Mouse (Mus musculus): ENCODE results near the gene Tspan18.

The Tspan18 gene

DNA sequence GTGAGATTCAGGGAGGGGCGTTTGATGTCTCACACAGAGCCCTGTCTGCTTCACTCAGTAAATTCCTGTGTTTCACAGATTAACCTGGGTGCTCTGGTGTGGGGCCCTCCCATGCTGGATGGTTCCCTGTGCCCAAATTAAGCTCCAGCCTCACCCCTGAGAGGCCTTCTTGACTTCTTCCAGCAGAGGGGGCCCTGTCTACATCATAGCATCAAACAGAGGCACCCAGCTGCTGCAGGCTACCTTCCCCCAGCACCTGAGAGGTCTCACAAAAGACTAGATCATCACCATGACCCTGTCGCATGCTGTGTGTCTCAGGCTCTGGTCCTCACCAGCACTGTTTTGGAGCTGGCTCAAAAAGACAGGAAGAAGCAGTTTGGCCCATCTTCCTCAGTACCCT, 121.9 kb downstream of the Tspan18 start:
- no peak for DNase-seq

DNA sequence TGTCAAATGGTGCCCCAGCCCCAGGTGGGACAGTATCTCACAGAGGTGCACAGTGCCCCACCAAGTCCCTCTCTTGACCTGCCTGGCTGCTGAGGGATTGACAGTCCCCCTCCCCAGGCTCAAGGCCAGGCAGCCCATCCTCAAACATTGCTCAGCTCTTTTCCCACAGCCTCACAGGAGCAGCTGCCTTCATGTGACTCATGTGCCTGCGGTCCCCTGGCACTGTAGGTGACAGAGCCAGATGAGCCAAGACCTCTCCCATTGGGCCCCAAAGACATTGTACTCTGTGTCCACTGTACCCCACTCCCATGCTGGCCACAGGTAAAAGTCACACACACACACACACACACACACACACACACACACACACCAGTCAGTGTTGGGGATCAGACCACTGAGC, 128.2 kb downstream of the Tspan18 start:
- no peak for DNase-seq

DNA sequence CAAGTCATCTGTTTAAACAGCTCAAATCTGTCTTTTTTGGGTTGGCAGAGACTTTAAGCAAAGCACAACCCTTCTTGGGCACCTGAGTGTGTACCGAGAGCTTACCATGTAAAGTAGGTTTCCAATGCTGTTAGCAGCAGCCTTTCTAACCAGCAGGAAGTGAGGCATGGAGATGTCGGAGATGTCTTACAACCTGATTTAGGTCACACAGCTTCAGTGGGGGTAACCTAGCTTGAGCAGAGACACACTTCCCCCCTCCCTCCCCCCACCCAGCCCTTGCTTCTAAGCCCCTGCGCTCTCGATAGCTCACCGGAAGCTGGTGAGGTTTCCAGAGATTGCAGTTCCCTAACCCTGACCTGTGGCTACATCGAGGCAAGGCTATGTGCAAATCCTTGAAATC, 129.7 kb downstream of the Tspan18 start:
- DNase-seq, result no peak

DNA sequence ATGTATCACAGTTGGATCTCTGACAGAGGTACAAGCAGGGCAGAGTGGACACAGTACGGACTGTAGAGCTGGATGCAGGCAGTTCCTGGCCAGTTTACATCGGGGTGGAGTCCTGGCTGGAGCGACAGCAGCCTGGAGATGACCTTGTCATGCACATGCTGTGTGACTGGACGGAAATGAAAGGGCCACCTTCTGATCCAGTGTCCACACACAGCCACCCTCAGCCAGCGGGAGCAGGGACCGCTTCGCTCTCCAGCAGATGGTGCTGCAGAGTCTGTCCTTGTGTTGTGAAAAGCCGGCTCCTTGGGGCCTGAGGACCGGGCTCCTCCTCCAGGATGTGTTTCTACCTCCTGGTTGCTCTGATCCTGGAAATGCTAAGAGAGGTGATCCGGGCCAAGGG, 130.6 kb downstream of the Tspan18 start:
- peak; percentile 46 for DNase-seq

DNA sequence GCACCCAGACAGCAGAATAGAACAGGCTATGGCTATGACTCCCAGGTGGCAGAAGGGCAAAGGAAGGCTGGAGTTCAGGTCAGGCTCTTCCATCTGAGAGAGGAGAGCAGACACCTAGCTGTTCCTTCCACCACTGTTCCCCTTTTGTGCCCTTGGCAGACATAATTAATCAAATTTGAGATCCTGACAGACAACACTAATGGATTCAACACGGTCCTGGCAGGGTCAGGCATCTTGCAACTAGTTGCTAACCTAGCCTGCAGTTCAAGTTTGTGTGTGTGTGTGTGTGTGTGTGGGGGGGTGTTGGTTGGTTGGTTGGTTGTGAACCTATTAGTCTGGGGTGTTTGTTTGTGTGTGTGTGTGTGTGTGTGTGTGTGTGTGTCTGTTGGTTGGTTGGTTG, 131.5 kb downstream of the Tspan18 start:
- DNase-seq, result no peak

DNA sequence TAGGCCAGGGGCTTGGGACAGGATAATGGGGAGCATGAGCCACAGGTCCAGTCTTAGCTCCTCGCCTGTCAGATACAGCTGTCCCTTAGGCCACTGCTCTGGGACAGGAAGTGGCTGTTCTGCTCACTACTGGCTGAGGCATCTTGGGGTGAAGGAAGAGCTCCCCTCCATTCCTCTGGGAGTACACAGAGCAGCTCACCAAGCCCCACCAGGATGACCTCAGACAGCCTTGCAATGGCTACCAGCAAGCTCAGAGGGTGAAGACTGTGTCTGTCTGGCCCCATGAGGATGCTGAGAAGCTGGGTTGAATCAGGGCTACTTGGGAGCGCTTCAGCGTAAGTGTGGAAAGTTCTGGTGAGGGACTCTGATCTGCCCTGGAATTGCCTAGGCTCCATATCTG, 132.3 kb downstream of the Tspan18 start:
- no peak for DNase-seq

DNA sequence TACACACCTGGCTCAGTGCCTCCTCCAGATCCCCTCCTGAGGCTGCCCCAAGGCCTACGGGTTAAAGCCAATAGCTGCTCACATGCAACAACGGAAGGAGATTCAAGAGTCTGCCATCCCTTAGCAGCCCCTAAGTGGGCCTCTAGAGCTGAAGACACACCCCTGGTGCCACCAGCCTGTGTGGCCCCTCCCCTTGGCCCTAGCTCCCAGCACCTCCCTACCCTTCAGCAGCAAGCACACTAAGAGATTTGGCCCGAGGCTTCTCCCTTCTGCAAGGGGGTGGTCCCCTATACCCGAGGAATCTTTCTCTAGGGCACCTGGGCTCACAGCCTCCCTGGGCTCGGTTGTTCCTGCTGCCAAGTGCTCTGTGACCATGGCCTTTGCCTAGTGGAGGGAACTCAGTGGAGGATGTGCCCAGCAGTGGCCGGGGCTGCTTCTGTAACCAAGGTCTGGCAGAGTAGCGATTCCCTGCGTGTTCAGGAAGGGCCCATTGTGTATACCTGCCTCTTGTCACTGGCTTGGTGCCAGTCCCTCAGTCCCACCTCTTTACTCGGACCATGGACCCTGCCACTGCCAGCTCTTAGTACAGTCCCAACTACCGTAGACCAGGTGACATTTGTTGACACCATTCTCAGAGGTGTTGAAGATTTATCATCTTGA, 133.5 kb downstream of the Tspan18 start:
- DNase-seq, result no peak

DNA sequence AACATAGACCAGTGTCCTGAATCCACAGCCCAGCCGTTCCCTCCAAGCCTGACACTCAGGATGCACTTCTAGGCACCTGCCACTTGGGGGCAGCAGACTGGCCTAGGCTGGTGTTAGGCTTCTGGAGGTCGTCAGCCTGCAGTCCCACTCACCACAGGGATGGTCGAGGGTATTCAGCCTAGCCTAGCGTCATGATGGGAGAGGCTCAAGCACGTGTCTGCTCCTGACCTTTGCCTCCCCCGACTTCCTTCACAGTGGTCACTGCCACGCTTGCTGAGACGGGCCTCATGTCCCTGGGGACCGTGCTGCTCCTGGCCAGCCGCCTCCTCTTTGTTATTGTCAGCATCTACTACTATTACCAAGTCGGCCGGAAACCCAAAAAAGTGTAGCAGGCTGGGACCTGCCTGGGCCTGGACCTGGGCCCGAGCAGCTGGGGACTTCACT, 134.8 kb downstream of the Tspan18 start:
- DNase-seq, result peak; percentile 84

DNA sequence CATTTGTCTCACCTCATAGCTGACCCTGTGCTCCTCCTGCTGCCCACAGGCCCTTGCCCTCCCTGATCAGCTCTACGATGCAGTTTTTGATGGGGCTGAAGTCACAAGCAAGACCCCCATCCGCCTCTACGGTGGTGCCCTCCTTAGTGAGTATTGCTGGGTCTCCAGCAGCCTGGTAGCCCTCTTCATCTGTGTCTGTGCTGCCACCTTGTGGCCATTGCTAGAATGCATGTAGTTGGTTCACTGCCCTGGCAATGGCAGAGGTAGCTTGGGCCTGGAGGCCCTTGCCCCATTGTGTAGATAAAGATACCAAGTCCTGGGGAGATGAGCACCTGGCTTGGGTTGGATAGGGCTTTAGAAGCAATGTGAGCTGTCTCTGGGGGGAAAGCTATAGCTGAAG, 135.5 kb downstream of the Tspan18 start:
- peak; percentile 76 for DNase-seq

DNA sequence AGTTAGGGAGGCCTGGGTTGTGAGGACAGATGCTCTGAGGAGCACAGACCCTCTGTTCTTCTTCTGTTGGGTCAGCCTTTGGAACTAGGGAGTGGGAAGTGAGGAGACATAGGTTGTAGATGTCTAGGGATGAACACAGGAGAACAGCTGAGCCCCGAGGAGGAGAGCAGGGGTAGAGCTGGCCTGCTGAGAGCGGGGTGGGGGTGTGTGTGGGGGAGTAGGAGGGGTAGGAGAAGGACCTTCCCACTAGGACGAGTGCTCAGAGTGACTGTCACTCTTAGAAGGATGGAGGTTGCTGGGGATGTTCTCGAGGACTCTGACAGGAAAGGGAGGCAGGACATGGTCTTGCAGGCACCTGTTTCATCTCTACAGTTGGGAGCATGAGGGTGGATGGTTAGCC, 140.5 kb downstream of the Tspan18 start:
- DNase-seq, result no peak

DNA sequence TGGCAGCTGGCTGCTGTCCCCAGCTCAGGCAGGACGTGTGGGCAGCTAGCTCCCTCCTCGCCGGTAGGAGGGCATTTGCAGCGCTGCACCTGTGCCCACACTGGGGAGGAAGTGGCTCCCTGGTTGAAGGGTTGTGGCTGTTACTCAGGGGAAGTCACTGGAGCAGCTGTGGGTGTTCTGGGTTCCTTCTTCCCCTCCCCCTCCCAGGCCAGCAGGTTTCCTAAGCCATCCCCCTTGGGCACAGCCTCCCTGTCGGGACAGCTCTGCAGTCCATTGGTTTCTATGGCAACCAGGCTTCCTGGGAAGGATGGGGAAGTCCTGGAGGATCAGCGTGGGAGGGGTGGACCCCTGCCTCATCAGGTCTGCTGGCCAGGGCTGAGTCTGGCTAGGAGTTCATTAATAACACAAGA, 141.6 kb downstream of the Tspan18 start:
- DNase-seq, result no peak

DNA sequence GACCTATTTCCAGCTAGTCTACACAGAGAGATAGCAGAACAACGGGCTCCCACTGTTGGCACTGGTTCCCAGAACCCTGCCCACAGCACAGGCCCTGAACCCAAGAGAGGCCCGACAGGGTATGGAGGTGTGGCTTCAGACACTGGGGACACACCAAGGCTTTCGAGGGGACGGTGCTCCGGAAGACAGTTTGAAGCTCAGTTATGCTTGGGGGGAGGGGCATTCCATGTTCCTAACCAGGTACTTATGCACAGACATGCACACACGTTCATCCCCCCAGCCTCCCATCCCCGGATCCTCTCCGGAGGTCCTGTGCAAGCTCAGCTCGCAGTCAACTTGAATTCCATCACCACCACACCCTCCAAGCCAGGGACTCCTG, 142.1 kb downstream of the Tspan18 start:
- DNase-seq, result no peak

DNA sequence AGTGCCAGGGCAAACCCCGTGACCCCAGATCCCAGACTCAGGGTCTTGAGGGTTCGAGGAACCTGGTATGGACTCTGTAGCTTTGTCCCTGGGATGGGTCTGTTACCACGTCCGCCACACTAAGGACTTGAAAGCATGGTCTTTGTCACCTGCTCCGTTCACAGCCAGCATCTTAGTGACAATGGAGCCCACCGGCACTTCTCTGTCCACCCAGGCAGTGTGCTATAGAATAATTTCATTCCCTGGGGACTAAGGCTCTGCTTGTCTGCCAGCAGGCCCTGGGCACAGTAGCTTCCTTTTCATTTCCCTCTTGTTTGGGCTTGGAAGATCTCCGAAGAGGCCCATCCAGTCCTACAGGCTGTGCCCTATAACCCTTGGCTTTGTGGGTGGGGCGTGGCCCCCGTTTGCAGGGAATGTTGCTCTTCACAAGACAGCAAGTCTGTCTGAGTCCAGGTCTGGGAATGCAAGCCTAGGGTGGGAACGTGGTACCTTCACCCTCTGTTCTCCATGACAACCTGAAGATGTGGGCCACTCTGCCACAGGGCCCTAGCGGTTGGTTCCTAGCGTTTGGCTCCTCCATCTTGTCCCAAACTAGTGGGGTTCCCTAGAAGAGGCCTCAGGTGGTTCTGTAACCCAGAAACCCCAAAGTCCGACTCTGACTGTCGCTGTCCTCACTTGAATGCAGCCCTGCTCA, 142.7 kb downstream of the Tspan18 start:
- DNase-seq, result no peak

DNA sequence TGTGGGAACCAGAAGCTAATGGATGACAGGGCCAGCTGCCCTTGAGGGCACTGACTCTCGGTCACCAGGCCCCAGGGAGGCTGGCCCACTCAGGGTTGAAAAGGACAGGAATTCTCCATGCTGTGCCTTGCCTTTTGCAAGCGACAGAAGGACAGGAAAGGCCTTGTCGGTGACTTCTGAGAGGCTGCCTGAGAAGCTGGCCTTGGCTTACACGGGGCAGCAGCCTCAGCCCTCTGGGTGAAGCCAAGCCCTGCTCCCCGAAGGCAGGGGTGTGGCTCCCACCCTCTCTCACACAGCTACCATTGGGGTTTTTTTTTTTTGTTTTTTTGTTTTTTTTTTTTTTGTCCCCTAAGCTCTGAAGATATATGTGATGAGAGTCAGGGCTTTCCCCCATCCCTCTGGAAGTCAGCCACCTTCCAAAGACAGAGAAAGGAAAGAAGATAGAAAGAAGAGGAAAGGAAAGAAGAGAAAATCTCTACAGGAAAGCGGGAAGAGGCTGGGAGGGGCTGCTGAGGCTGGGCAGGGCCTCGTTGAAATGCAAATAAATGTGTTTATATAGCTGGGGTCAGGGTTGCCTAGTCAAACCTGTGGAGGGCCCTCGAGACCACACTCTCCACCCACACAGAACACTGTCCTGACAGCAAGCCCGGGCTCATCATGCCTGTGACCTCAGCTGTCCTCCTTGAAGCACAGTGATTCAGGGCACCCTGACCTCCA, 143.4 kb downstream of the Tspan18 start:
- DNase-seq, result no peak

DNA sequence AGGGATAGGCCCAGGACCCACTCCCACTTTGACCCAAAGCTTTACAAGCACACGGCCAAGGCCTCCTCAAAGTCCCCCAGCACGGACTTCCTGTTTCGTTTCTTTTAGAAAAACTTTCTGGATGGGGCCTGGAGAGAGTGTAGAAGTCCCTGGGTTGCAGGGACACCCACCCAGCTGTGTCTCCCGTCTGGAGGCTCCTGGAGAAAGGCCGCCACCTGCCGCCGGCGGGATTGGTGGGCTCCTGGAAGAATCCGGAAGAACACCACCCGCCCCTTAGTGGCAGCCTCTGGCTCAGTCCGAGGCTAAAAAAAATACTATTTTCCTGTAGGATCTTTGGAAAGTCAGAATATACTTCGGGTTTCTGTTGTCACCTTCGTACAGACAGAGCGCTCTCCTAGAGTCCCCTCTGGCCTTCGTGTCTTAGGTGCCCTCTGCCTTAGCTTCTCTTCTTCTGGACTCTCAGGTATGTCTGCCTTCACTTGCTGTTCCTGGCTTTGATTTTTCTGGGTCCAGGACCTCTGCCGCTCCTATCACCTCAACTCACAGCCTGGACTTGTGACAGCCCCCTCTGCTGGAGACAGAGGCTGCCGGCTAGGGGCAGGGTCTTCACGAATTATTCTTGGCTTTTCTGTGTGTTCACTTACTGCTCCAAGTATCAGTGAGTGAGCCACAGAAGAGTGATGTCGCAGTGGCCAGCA, 145.4 kb downstream of the Tspan18 start:
- DNase-seq, result no peak

DNA sequence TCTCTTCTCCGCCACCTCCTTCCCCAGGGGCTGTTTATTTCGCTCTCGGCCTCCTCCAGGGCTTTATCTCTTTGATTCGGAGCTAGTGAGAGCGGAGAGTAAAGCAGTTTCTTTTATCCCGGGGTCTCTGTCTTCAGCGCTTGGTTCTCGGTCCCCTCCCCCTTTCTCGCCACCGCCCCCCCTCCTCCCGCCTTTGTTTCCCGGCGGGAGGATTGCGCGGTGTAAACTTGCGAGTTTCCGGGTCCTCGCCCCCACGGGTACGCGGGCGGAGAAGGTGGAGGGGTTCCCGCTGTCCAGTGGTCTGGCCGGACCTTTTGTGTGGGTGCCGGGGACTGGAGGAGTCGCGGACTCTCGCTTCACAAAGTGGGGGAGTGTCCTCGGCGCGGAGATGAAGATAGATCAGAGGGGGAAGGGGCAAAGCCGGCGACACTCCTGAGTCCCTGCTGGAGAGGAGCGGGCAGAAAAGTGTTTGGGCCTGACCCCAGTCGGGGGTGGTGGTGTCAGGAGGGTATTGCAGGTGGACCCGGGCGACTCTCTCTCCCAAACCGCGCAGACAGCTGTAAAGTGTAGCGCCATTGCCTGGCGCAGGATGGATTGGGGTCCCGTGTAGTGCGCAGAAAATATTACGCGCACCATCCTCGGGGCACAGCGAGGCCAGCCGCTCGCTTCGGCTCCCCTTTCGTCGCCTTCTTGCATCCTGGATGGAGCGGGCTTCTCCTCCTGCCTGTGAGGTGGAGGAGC, 146.1 kb downstream of the Tspan18 start:
- no peak for DNase-seq

DNA sequence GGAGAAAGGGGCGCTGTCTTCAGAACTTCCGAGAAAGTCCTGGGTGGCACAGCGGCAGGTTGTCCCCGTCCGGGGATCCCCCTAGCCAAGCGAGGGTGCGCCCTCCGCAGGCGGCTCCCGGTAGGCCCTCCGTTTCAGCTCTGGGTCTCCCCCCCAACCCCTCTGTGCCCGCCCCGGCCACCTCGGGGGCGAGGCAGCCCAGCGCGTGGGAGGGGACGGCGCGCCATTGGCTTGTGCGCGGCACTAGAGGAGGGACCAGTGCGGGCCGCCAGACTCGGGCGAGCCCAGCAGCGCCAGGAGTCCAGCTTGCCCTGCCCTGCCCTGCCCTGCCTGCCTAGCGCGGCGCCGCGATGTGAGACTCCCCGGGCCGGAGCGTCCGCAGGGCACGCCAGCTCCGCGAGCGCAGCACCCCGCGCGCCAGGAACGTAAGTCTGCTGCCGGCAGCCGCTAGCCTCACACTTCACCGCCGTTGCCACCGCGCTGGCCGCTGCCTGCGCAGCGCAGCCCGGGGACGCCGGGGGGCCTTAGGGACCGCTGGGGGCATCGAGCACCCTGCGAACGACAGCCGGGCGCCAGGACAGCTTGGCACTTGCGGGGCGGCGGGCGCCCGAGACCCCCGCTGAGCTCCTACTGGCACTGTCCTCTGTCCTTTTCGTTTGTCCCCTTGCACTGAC, 146.8 kb downstream of the Tspan18 start, which contains the start of gene Trp53i11:
Trp53i11 (plus strand) TSS at position 226 of the 674 bp plus-strand sequence.
- DNase-seq, result peak; percentile 77

DNA sequence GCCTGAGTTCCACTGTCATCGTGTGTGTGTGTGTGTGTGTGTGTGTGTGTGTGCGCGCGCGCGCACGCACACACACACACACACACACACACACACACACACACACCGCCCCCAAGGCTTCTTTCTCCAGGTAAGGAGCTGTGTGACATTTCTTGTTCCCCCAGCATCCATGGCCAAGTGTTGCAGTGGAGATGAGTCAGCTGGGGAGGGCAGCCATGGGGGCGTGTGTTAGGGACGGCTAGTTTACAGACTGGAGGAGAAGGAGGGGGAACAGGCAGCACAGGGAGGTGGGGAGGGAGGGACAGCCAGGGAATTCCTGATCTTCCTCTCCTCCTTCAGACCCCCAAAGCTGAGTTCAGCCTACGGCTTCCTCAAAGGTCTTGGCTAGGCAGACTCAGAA, 151.4 kb downstream of the Tspan18 start:
- no peak for DNase-seq

DNA sequence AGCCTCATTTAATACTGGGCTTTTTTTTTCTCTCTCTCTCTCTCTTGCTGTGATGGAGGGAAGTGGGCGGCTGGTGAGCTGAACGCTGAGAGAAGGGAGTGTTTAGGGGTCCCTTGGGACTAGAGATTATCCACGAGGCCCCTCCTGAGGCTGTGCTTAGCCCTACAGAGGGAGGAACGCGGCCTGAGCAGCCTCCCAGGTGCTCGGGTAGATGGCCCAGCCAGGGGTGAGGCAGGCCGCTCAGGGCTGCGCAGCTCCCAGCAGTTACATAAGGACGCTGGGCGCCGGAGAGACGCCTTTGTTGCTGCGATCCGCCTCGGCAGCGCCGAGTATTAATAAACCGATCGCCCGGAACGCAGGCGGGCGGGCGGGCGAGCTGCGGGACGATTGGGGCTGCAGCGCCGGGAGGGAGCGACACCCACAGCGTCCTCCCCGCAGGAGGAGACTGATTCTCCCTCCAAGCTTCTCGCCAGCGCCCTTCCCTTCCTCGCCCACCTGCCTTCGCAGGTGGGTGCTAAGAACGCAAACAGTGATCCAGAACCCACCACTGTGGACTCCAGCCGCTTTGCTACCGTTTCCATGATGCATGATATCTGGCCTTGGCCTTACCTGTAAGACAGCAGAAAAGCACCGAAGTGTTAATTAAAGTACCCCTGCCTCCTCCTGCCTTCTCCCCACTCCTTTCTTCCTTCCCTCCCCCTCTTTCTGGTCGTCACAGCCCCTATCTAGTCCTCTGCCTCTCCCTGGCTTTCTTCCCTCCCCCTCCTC, 154.0 kb downstream of the Tspan18 start:
- DNase-seq, result no peak

DNA sequence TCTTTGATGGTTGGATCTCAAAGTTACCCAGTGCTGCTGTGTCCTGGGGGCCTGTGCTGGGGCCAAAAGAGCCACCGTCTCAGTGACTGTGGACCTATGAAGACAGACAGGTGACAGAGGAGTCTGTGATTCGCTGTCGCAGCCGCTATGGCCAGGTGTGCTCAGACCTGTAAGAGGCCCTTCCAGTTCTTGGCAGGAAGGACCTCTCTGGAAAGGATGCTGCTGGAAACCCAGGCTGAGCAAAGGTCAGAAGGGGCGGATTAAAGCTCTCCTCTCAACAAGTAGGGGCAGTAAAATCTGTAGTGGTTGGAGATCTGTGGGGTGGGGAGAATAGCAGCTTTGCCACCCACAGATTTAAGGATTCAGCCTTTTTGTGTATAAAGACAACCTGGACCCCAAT, 154.7 kb downstream of the Tspan18 start:
- no peak for DNase-seq

DNA sequence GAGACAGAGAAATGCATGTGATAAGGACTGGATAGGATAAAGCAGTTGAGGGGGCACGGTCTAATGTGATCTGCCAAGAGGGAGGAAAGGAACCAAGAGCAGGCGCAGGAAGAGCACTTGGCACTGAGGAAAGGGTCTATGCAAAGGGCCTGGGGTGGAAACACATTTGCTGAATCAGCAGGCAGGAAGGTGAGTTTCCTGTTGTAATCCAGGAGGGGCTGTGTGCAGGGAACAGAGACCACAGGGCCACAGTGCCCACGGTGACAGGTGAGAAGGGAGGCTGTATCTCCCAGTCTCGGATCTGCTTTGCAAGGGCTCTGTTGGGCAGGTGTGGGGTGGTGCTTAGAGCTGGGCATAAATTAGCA, 156.0 kb downstream of the Tspan18 start:
- no peak for DNase-seq
